Mouse (Mus musculus) kidney, adult 2 months (tissue): ENCODE measurements around the gene Zyg11b. TPM values are rescaled to one million over a fixed set of nuclear protein-coding genes. Genes with fewer than 3 reads are reported as not detected.

Experiments used
- DNase-seq: peaks from one replicate; pipeline ENCODE4 v3.0.0; 2021
- H3K27ac ChIP-seq: fragments of 200-500 bp; 2 replicates; pipeline ENCODE4 v1.5.1; 2012; ENCODE audit warnings: low read depth, low read length, control low read depth, inconsistent platforms; ENCODE audit not compliant: insufficient read depth
- H3K27me3 ChIP-seq: fragments of 200-500 bp; replicated peaks from 2 replicates; pipeline ENCODE4 v1.6.1; 2012; ENCODE audit warnings: mild to moderate bottlenecking, moderate library complexity, low read length, inconsistent platforms; ENCODE audit not compliant: control insufficient read depth, insufficient read depth
- H3K36me3 ChIP-seq: fragments of 200-500 bp; 2 replicates; pipeline ENCODE4 v1.6.1; 2012; ENCODE audit warnings: mild to moderate bottlenecking, moderate library complexity, low read length, inconsistent platforms; ENCODE audit not compliant: control insufficient read depth, insufficient read depth
- H3K4me1 ChIP-seq: fragments of 200-500 bp; 2 replicates; pipeline ENCODE4 v1.6.1; 2011; ENCODE audit warnings: low read length; ENCODE audit not compliant: control insufficient read depth, insufficient read depth
- H3K4me3 ChIP-seq: fragments of 200-500 bp; 2 replicates; pipeline ENCODE4 v1.5.1; 2011; ENCODE audit warnings: mild to moderate bottlenecking, low read depth, low read length, control low read depth; ENCODE audit not compliant: insufficient read depth
- CTCF ChIP-seq: fragments of 200-500 bp; conservative IDR thresholded peaks from 2 replicates; pipeline ENCODE4 v1.5.1; 2011; ENCODE audit warnings: low read depth, mild to moderate bottlenecking, control low read depth, low read length, moderate library complexity, mixed read lengths; ENCODE audit not compliant: insufficient read depth, insufficient read length
- POLR2A ChIP-seq: fragments of 200-500 bp; IDR thresholded peaks from one replicate; pipeline ENCODE4 v1.6.1; 2011; ENCODE audit warnings: low read depth, low read length, control low read depth
- WGBS: fragments of 180-500 bp; shearing (Covaris S2); methylation state at CpG from one replicate; pipeline ENCODE4 v1.1.7; 2018; 5-methylcytosine and 5-hydroxymethylcytosine counted together
- polyA plus RNA-seq: library from polyadenylated mRNA; depleted of rRNA; stranded (reverse); fragments of >200 nt; gene quantifications from 2 replicates; pipeline ENCODE4 v1.2.3, GENCODE M21; 2012

Gene Zyg11b
- polyA plus RNA-seq, 1 experiment: 9.5 TPM

- Histone ChIP-seq H3K36me3 (no peaks in the 10 kb centered on the region), H3K27me3 (no peaks in the 10 kb centered on the region), H3K4me1 (no peaks in the 10 kb centered on the region; the same call in 1 of the 2 replicates), H3K27ac (no peak overlapping the region), H3K4me3 (no peak overlapping the region)
- WGBS: 92% methylated on average over 3 of the region's 3 CpGs
- DNase-seq: no peak
- TF ChIP-seq POLR2A (no peak), CTCF (no peak)
Measured at GRCm38 (mm10) chr4:108276973-108277372, 23.9 kb downstream of the Zyg11b start.

GRCm38 (mm10) chr4:108272286-108272685 lies 28.6 kb downstream of the Zyg11b start:
- no peak for TF ChIP-seq POLR2A
- no peak for TF ChIP-seq CTCF
- Histone ChIP-seq H3K27ac (no peak overlapping the region), H3K4me3 (no peak overlapping the region), H3K4me1 (no peaks in the 10 kb centered on the region), H3K27me3 (no peaks in the 10 kb centered on the region), H3K36me3 (no peaks in the 10 kb centered on the region)
- DNase-seq: no peak
- WGBS: 66% methylated on average over 4 of the region's 4 CpGs

GRCm38 (mm10) chr4:108265774-108266173 lies 35.1 kb downstream of the Zyg11b start:
- Histone ChIP-seq H3K36me3 (no peaks in the 10 kb centered on the region), H3K4me3 (no peak overlapping the region), H3K27me3 (no peaks in the 10 kb centered on the region), H3K27ac (no peak overlapping the region), H3K4me1 (no peaks in the 10 kb centered on the region)
- TF ChIP-seq POLR2A: no peak
- no peak for TF ChIP-seq CTCF
- WGBS: 89% methylated on average over 7 of the region's 7 CpGs
- DNase-seq: no peak

- 85% methylated on average over 6 of the region's 6 CpGs for WGBS
- peaks cover 9% of the 10 kb centered on the region for H3K36me3 ChIP-seq
- H3K27me3 ChIP-seq: no peaks in the 10 kb centered on the region
- H3K4me3 ChIP-seq: no peak overlapping the region
- TF ChIP-seq CTCF (peak; percentile 47), POLR2A (no peak)
- DNase-seq: no peak
- H3K27ac ChIP-seq: no peak overlapping the region
- no peaks in the 10 kb centered on the region for H3K4me1 ChIP-seq
Measured at GRCm38 (mm10) chr4:108253317-108253716, 47.6 kb downstream of the Zyg11b start.

GRCm38 (mm10) chr4:108250501-108250900 lies 50.4 kb downstream of the Zyg11b start:
- no peak for DNase-seq
- WGBS: 93% methylated on average over 9 of the region's 9 CpGs
- Histone ChIP-seq H3K4me3 (no peak overlapping the region), H3K4me1 (no peaks in the 10 kb centered on the region), H3K27me3 (no peaks in the 10 kb centered on the region), H3K27ac (no peak overlapping the region), H3K36me3 (peaks cover 9% of the 10 kb centered on the region)
- TF ChIP-seq CTCF (no peak), POLR2A (no peak)

- TF ChIP-seq CTCF (peak; percentile 29), POLR2A (no peak)
- 85% methylated on average over 3 of the region's 3 CpGs for WGBS
- H3K27me3 ChIP-seq: no peaks in the 10 kb centered on the region
- H3K4me1 ChIP-seq: no peaks in the 10 kb centered on the region
- no peak for DNase-seq
- H3K4me3 ChIP-seq: no peak overlapping the region
- no peak overlapping the region for H3K27ac ChIP-seq
- peaks cover 11% of the 10 kb centered on the region for H3K36me3 ChIP-seq
Measured at GRCm38 (mm10) chr4:108249314-108249713, 51.6 kb downstream of the Zyg11b start.

GRCm38 (mm10) chr4:108233654-108234053 lies 67.2 kb downstream of the Zyg11b start:
- Histone ChIP-seq H3K4me3 (no peak overlapping the region), H3K27me3 (no peaks in the 10 kb centered on the region), H3K36me3 (peaks cover 6% of the 10 kb centered on the region), H3K4me1 (no peaks in the 10 kb centered on the region; the same call in 1 of the 2 replicates), H3K27ac (no peak overlapping the region)
- 65% methylated on average over 3 of the region's 3 CpGs for WGBS
- peak; percentile 33 for DNase-seq
- TF ChIP-seq CTCF (no peak), POLR2A (no peak)

- no peak overlapping the region for H3K27ac ChIP-seq
- TF ChIP-seq POLR2A: no peak
- no peak for TF ChIP-seq CTCF
- DNase-seq: peak; percentile 43
- no peaks in the 10 kb centered on the region for H3K4me1 ChIP-seq
- 59% methylated on average over 3 of the region's 3 CpGs for WGBS
- no peaks in the 10 kb centered on the region for H3K36me3 ChIP-seq
- no peak overlapping the region for H3K4me3 ChIP-seq
- no peaks in the 10 kb centered on the region for H3K27me3 ChIP-seq
Measured at GRCm38 (mm10) chr4:108225341-108225872, 75.5 kb downstream of the Zyg11b start.
